Mouse (Mus musculus) stomach, adult 2 months (tissue): Measurements from ENCODE around the gene Sema6b. TPM values are rescaled to one million over a fixed set of nuclear protein-coding genes. Genes with fewer than 3 reads are reported as not detected.

ENCODE experiments used
- polyA plus RNA-seq: library from polyadenylated mRNA; depleted of rRNA; stranded (reverse); fragments of >200 nt; gene quantifications from 2 replicates; pipeline ENCODE4 v1.2.3, GENCODE M21; 2012; rRNA removed

Sema6b gene
- 4.3 and 10.0 TPM in 2 replicates for polyA plus RNA-seq

DNA sequence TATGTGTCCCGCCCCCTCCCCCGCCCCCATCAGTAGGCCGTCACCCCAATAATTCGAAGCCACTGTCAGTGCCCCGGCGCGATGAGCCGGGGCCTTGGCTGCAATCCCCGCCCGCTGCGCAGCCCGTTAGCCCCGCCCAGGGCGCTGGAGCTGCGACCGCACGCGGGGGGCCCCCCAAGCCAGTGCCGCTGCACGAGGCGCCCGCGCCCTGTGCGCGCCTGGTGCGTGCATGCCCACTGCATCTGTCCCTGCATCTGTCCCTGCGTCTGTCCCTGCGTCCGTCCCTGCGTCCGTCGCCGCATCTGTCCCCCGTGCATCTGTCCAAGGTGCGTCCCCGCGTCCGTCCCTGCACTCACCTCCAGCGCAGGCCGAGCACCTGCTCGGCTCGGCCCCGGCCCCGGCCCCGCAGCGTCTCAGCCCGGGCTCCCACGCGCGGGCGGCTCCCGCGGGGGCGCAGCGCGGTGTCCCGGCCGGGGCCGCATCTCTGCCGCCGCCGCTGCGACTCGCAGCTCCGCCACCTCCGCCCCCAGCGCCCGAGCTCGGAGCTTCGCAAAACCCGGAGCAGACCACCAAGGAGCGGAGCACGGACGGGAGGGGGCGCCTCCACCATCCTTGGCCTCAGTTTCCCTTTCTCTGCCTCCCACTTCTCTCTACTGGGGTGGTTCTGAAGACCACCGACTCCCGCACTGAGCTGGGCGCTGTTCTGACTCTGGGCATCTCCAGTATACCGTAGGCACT lies at the start of gene Sema6b:
Sema6b (minus strand) TSS at position 486 of the 738 bp plus-strand sequence.

DNA sequence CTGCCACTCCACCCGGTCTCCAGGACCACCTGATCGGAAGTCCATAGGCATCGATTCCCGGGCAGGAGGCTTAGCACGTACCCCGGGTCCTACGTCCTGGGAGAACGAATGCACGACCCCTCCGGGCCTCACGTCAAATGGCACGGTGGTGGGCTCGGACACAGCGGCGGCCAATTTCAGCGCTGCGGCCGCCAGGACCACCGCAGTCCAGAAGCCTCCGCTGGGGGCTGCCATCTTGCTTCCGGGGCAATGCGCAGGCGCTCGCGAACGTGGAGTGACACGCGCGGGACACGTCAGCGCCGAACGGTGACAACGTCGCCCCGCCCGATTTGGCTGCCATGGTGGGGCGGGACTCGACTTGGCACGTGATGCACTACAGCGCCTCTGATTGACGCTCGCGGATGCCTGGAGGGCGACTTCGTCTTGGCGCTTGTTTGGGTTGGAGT lies 43.5 kb upstream of the Sema6b start, which contains the start of gene Mydgf:
Mydgf (minus strand) TSS at position 263 of the 446 bp plus-strand sequence.

DNA sequence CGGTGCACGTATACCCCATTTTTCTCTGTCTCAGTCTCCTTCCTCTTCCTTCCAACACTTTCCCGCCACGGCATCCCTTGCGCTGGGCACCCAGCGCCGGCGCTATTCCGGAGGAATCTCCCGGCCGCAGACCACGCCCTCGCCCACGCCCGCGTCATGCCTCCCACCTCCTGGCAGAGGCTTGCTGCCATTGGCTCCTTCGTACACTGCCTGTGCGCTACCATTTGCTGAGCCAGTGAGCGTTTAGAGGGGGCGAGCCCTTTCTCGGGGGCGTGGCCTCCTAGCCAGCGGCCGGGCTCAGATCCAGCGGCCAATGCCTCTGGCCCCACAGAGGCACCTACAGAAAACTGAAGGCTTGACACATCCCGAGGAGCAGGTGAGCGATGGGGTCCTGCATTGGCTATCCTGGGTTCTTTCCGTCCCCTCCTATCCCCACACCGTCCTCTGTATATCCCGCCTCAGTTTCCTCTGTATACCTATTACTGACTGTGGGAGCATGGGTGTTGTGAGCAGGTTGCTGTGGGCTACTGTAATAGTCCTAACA lies 22.2 kb upstream of the Sema6b start, which contains the start of gene Tnfaip8l1:
Tnfaip8l1 (plus strand) TSS at position 247 of the 544 bp plus-strand sequence.

DNA sequence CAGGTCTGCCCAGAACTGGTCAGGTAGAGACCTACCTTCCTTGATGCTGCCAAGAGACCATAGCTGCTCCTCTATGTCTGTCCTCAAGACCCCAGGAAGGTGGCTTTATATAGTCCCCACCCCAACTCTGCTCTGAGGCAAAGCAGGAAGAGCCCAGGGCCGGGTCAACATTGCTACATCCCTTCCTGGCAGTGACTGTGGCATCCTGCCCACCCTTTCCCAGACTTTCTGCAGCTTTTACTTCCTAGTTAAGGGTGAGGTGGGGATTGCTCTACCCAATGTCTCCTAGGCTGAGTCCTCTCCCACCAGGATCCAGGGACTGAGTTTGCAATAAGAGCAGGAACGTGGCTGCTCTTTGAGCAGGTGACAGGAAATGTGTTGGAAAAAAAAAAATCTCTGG lies 18.3 kb downstream of the Sema6b start, which contains the start of gene Lrg1:
Lrg1 (minus strand) TSS at position 176 of the 400 bp plus-strand sequence.

DNA sequence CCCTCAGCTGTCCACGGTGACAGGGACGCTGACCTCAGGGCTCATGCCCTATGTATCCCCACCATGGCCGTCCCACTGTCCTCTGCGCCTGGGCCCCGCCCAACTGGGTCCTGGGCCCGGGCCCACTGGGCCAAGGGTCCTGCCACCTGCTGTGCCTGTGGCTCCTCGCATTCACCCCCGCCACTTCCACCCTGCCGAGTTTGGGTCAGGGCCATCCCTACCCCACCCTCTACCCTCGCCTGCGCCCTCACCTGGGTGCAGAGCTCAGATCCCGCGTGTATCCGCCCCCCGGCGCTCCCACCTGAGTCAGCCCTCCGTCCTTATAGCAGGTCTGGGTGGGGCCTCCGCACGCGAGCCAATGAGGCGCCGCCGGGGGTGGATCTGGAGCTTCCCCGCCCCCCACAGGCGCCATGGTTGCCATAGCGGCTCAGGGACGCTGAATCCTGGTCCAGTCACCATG lies 22.9 kb downstream of the Sema6b start, which contains the start of gene Plin5:
Plin5 (minus strand) TSS at position 346 of the 460 bp plus-strand sequence.

DNA sequence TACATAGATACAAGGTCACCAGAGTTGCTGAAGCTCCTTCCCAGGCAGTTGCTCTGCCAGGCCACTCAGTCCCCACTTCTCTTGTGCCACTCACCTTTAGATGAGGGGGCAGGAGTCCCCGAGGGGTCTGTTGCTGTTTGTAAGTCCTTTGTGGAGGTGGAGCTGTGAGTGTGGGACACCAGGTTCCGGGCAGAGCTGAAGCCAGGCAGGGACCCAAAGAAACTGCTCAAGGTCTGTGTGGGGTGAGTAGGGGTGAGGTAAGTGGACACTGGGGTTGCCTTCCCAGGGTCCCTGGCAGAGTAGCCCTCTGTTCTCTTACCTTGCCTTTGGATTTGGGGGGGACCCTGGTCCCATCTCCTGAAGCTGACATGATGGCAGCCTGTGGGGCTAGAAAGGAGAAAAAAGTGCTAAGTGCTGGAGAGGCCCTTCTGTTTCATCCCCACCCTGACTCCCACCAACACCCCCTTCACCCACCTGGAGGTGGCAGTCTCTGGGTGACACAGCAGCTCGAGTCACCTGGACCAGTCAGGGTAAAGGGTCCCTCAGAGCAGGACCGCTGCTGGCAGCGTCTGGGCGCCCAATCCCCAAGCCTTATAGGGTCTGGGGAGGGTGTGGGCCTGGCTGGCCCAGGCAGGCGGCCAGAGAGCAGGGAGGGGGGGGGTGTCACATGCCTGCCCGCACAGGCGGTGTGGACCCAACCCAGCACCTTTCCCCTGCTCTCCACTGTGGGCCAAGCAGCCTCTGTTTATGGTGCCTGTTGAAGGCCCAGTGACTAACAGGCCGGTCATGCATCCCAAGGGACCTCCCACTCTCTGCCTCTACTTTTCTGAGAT lies 30.7 kb downstream of the Sema6b start, which contains the start of gene Plin4:
Plin4 (minus strand) TSS at position 585 of the 833 bp plus-strand sequence.

DNA sequence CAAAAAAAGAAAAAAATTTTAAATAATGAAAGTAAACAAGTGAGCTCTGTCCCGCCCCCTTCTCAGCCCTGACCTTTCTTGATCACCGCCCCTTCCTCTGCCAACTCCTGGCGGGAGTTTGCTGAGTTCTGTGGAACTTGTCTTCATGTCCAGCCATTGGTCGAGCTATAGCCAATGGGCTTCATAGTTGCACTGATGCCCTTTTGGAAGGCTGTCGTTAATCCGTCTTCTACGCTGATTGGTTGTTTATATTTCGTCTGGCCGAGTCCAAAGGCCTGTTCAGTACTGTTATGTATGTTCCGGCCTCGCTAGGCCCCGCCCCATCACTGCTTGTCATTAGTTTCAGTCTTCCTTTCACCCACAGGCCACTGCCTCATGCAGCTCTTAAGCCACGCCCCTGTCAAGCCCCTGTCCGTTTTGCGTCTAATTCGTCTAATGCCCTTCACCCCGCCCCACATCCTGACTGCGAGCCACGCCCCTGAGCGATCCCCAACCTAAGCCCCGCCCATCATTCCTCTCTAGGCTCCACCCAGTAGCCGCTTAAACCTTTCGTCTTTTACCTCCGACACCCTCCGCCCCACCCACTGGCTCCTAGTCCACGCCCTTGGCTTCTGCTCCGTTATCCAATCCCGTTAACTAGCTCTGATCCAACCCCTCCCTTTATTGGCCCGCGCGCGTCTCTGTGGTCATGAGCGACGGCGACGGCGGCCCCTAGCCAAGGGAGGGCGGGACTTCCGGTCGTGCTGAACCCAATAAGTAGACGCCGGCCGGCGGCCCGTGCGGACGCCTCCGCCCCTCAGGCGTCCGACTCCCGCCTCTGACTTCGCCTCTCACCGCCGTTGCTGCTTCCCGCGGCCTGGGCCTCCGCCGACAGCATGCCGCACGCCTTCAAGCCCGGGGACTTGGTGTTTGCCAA lies 61.0 kb downstream of the Sema6b start, which contains the start of gene Hdgfl2:
Hdgfl2 (plus strand) TSS at position 755 of the 916 bp plus-strand sequence.

DNA sequence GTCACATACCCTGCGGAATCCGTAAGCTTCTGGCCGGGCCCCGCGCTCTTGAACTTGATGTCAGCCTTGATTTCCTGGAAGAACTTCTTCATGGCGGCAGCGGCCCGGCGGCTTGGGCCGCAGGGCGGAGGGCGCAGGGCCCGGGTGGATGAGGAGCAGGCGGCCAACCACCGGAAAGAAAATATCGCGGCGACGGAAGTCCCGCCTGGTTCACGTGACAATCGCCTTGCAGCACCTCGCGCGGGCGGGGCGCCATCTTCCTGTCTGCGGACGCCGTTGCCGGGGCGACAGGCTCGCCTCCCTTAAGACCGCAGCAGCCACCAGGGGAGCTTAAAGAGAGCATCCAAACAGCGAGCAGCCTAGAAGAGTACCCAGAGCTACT lies 65.3 kb downstream of the Sema6b start, which contains the start of gene Ubxn6:
Ubxn6 (minus strand) TSS at position 202 of the 382 bp plus-strand sequence.

Other genes starting within 250 kb of the Sema6b start
- gene Zfp959, start 248.2 kb downstream of the Sema6b start, polyA plus RNA-seq: 0.03 and 0.10 TPM in 2 replicates
- not detected in 2 replicates for gene Zfp119b, start 190.8 kb downstream of the Sema6b start, polyA plus RNA-seq
- gene Ebi3, start 187.7 kb downstream of the Sema6b start, polyA plus RNA-seq: 1.7 and 3.1 TPM in 2 replicates
- 2.5 and 2.8 TPM in 2 replicates for gene Yju2, start 181.2 kb downstream of the Sema6b start, polyA plus RNA-seq
- 1.0 and 2.0 TPM in 2 replicates for gene Shd, start 169.9 kb downstream of the Sema6b start, polyA plus RNA-seq
- gene Fsd1, start 153.8 kb downstream of the Sema6b start, polyA plus RNA-seq: 0.23 and 0.35 TPM in 2 replicates
- gene Stap2, start 134.8 kb downstream of the Sema6b start, polyA plus RNA-seq: 35.8 and 36.1 TPM in 2 replicates
- 68.7 and 91.5 TPM in 2 replicates for gene Mpnd, start 134.6 kb downstream of the Sema6b start, polyA plus RNA-seq
- 56.0 and 61.6 TPM in 2 replicates for gene Sh3gl1, start 103.7 kb downstream of the Sema6b start, polyA plus RNA-seq
- gene Chaf1a, start 99.9 kb downstream of the Sema6b start, polyA plus RNA-seq: 1.4 and 2.1 TPM in 2 replicates
- gene Ubxn6, start 65.3 kb downstream of the Sema6b start, polyA plus RNA-seq: 25.8 and 28.1 TPM in 2 replicates
- gene Hdgfl2, start 60.7 kb downstream of the Sema6b start, polyA plus RNA-seq: 22.5 and 23.4 TPM in 2 replicates
- 10.9 and 12.4 TPM in 2 replicates for gene Plin4, start 30.5 kb downstream of the Sema6b start, polyA plus RNA-seq
- gene Plin5, start 22.7 kb downstream of the Sema6b start, polyA plus RNA-seq: 0.91 and 1.1 TPM in 2 replicates
- gene Lrg1, start 18.3 kb downstream of the Sema6b start, polyA plus RNA-seq: 20.4 and 44.5 TPM in 2 replicates
- gene Tnfaip8l1, start 22.1 kb upstream of the Sema6b start, polyA plus RNA-seq: 1.9 and 2.3 TPM in 2 replicates
- gene Mydgf, start 43.6 kb upstream of the Sema6b start, polyA plus RNA-seq: 58.8 and 74.9 TPM in 2 replicates
- gene Dpp9, start 78.6 kb upstream of the Sema6b start, polyA plus RNA-seq: 23.2 and 24.5 TPM in 2 replicates
- 14.9 and 19.2 TPM in 2 replicates for gene Fem1a, start 116.5 kb upstream of the Sema6b start, polyA plus RNA-seq
- gene Ticam1, start 136.4 kb upstream of the Sema6b start, polyA plus RNA-seq: 23.4 and 24.4 TPM in 2 replicates
- gene Plin3, start 152.5 kb upstream of the Sema6b start, polyA plus RNA-seq: 29.0 and 30.0 TPM in 2 replicates
- gene Arrdc5, start 159.9 kb upstream of the Sema6b start, polyA plus RNA-seq: not detected in 2 replicates
- 4.9 and 5.6 TPM in 2 replicates for gene Uhrf1, start 163.0 kb upstream of the Sema6b start, polyA plus RNA-seq
- gene Kdm4b, start 185.7 kb upstream of the Sema6b start, polyA plus RNA-seq: 15.1 and 18.6 TPM in 2 replicates